Mouse (Mus musculus): ENCODE measurements around the gene Fitm1.

Gene Fitm1

DNA sequence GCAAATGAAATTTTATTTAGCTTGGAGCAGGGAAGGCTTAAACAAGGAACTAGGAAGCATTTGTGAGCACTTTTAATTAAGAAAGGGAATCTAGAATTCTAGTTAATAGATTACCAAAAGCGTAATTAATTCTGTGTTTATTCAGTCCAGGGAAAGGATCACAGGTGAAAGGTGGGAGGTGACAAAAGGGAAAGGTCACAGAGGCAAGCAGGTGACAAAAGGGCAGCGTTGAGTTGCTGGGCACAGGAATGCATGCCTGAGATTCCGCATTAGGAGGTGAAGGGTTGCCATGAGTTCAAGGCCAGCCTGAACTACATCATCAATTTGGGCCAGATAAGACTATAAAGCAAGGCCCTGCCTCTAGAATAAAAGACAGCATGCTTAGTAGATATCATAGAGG lies 7.9 kb upstream of the Fitm1 start:
- no peak for DNase-seq (ENCODE audit: low read depth, low spot score)

DNA sequence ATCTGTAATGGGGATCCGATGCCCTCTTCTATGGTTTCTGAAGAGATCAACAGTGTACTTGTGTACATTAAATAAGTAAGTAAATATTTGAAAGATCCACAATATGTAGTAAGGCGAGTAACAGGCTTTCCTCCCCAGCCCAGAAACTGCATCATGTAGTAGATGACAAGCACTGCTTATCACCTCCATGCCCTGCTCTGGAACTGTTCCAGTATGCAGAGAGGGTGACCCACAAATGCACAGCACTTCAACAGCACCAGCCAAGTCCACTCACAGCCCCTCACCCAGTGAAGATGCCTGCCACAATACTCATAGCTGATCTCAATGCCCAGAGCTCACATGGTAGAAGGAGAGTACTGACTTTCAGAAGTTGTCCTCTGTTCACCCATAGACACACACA lies 4.8 kb upstream of the Fitm1 start:
- DNase-seq (ENCODE audit: low read depth, low spot score), result no peak

DNA sequence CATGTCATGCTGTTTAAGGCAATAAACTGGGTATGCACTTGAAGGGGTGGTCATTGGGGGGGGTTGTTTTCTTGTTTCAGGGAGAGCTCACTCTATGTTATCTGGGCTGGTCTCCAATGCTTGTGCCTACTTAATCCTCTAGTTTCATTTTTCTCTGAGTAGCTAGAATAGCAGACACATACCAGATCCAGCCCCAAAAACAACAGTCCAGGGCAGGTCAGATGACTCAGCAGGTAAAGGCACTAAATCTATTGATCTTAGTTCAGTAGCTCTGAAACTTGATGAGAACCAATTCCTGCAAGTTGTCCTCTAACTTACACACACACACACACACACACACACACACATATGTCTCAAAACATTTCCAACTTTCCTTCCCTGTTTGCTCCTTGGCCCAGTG lies 3.7 kb upstream of the Fitm1 start:
- no peak for DNase-seq (ENCODE audit: low read depth, low spot score)

DNA sequence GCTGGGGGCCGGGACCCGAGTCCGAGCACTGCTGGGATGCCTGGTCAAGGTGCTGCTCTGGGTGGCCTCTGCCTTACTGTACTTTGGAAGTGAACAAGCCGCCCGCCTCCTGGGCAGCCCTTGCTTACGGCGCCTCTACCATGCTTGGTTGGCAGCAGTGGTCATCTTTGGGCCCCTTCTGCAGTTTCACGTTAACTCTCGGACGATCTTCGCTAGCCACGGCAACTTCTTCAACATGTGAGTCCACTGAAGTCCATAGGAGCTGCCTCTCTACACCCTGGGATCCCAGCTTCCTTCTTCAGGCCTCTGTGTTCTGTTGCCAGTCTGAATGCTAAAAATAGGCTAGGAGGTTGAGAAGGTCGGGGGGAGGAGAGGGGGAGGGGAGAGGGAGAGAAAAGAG lies 294 bp downstream of the Fitm1 start:
- no peak for DNase-seq (ENCODE audit: low read depth, low spot score)

DNA sequence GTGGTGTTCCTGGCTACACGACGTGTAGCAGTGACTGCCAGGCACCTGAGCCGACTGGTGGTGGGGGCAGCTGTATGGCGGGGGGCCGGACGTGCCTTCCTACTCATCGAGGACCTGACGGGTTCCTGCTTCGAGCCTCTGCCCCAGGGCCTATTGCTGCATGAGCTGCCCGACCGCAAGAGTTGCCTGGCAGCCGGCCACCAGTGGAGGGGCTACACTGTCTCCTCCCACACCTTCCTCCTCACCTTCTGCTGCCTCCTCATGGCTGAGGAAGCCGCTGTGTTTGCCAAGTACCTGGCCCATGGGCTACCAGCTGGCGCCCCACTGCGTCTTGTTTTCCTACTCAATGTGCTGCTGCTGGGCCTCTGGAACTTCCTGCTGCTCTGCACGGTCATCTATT lies 959 bp downstream of the Fitm1 start:
- DNase-seq (ENCODE audit: low read depth, low spot score), result no peak

DNA sequence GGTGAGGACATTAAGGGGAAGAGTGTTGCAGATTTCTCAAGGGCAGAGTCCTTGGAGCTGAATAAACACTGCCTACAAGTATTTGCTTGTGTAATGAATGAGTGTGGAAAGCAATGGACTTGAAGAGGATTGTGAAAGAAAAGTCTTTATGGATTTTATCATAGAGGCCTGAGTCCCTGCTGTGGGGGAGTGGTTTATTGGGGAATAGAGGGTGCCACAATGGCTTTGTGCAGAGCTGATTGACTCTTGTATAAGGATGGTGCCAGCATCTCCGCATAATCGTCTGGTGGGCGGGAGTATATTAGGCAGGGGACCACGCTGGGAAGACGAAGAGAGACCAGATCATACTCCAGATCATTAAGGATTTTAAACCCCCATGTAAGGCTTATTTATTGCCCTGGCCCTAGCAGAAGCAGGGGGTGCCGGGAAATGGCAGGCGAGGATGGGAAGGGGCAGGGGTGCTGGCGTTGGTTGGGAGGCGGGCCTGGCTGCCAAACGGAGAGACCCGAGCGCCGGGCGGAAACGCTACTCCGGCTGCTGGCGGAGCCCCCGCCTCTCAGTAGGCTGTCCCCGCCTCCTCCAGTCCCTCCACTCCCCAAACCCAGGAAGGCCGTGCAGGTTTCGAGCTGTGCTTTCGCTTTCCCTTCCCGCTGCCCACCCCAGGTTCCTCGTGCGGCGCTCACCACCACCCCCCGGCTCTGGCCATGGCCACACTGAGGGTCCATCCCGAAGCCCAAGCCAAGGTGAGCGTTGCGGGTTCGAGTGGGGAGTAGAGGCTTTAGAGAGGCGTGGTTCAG lies 2.7 kb downstream of the Fitm1 start, which contains the start of gene Psme1:
Gene Psme1 (plus strand): TSS at position 253 of the 797 bp plus-strand sequence.
- DNase-seq (ENCODE audit: low read depth, low spot score), result peak; percentile 92

DNA sequence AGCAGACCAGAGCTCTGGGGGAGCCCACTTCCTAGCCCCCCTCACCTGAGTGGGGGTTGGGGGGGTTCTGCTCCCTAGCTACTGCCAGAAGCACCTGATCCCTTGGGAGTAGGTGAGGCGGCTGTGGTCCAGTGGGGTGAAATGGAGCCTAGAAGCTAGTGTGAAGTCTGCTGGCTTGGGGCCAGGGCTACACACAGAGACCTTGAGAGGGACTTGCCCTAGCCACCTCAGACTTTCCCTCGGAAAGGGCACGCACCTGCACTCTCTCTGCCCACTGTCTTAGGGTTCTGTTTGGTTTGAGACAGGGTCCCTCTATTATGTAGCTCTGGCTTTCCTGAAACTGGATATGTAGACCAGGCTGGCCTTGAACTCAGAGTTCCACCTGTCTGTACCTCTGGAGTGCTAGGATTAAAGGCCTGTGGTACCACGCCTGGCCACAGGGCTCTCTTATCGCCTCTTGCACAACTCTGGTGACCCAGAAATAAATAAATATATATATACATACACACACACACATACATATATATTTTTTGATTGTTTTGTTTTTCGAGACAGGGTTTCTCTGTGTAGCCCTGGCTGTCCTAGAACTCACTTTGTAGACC lies 3.4 kb downstream of the Fitm1 start:
- peak; percentile 82 for DNase-seq (ENCODE audit: low read depth, low spot score)

DNA sequence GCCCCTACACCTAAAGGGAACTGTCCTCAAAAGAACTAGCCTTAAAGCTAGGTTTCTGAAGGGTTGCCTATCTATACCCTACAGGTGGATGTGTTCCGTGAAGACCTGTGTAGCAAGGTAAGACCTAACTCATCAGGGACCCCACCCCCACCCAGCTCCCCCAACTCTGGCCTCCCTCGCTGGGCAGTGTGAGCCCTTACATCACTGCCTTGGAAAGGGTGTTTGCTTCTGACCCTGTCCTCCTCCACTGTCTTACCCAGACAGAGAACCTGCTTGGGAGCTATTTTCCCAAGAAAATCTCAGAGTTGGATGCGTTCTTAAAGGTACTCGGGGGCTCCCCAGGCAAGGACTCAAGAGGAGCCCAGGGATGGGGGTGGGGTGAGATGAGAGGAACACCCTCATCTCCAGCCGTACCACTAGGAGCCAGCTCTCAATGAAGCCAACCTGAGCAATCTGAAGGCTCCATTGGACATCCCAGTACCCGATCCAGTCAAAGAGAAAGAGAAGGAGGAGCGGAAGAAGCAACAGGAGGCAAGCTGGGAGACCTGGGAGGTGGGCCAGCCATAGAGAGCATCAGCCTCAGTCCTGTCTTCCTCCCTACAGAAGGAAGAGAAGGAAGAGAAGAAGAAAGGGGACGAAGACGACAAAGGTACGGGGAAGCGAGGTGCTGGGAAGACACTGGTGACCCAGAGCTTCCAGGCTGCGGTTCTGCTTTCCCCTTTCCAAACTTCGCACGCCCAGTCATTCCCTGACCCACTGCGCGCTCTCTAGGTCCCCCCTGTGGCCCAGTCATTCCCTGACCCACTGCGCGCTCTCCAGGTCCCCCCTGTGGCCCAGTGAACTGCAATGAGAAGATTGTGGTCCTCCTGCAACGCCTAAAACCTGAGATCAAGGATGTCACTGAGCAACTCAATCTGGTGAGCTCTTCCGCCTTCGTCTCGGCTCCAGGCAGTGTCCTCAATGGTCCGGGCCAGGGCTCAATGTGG lies 4.4 kb downstream of the Fitm1 start:
- DNase-seq (ENCODE audit: low read depth, low spot score), result no peak

DNA sequence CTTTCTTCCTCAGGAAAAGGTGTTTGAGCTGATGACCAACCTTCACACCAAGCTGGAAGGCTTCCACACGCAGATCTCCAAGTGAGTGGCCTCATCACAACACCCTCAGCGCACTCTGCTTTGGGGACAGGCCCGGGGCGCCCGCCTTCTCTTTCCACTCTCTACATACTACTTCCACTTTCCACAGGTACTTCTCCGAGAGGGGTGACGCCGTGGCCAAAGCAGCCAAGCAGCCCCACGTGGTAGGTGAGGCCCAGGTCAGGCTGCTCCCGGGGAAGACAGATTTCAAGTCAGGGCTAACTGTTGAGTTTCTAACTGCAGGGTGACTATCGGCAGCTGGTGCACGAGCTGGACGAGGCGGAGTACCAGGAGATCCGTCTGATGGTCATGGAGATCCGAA lies 5.3 kb downstream of the Fitm1 start:
- DNase-seq (ENCODE audit: low read depth, low spot score), result no peak

DNA sequence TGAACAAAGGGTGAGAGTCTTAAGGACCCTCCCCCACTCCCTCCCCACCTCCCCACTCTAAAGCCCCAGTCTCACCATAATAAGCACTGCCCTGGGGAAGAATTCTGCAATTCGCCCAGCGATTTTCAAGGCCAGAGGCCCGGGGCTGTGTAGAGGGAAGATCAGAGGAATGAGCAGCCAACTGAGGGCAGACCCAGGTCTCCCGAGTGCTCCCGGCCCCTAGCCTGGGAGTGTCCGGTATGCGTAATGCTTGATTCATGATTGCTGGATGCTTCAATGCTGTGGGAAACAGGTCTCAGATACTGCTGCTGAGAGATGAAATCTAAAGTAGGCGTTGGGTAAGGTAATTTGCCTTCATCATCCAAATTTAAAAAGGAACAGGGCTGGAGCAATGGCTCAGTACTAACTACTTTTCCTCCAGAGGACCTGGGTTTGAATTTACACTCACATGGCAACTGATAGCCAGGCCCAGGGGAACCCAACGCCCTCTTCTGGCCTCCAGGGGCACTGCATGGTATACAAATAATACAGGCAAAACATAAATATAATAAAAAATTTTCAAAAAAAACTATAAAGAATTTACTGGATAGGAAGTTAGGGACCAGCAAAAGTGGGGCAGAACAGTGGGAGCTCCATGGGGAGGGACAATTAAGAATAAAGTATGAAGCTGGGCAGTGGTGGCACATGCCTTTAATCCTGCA lies 6.7 kb downstream of the Fitm1 start:
- DNase-seq (ENCODE audit: low read depth, low spot score), result peak; percentile 47

DNA sequence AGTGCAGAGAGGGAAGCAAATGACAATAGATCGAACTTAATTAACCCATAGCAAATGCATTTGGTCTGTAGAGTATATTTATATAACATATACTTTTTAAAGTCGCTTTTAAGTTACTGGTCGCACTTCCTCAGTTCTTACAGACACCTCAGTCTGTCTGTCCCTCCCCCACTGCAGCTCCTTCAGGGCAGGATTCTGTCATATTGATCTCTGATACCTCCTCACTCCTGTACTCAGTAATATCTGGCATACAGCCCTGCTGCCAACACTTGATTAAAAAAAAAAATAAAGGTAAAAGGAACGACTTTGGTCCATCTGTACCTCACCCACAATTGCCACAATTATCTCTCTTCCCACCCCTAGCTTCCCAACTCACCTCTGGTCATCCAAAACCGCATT lies 8.9 kb downstream of the Fitm1 start:
- DNase-seq (ENCODE audit: low read depth, low spot score), result peak; percentile 35

DNA sequence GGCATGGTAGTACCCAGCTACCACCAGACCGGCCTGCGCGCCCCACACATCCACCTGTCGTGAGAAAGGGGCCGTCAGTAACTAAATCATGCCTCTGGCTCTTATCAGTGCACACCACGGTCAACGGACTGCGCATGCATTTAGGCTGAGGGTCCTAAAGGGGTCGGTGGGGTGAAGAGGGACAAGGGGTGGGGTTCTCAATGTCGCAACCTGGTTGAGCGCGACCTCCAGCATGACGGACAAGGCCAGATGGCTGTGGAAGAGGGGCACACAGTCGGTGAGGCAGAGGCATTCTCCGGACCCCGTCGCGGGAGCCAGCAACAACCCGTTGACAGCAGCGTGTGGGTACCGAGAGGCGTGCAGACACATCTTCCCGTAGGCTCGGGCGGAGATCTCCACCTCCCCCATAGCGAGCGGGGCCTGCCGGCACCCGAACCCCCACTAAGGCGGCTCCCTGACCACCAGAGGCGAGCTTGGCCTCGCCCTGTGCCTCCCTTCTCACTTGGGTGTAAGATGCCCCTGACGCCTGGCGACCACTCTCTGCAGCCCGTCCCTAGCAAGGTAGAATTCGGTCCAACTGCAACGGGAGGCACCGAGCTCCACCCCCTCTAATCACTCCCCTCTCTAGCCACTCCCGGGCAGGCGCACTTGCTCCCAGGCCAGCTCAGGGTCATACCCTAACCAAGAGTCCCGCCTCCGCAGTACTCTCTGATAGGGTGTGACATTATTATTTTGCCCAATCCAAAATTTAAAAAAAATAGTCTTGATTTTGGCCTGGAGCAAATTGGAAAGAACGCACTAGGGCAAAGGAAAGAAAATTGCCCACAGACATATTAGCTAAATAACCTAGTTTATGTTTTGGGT lies 9.5 kb downstream of the Fitm1 start, which contains the start of gene Emc9:
Gene Emc9 (minus strand): TSS at position 601 of the 864 bp plus-strand sequence.
- peak; percentile 91 for DNase-seq (ENCODE audit: low read depth, low spot score)

DNA sequence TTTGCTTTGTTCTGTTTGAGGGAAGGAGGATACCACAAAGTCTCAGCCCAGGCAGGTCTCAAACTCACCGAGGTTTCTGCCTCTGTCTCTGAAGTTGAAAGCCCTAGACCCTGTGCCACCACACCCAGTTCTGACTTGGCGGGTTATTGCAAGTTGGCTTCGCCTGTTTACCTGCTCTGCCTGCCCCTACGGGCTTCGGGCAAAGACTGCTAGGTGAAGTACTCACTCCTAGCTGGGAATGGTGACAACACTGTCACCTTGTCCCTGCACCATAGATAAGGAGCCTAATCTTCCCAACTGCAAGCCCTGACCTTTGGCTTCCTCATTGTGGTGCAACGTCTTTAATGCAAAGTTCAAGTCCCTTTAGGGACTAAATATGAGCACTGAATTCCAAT lies 10.1 kb downstream of the Fitm1 start:
- DNase-seq (ENCODE audit: low read depth, low spot score), result no peak

DNA sequence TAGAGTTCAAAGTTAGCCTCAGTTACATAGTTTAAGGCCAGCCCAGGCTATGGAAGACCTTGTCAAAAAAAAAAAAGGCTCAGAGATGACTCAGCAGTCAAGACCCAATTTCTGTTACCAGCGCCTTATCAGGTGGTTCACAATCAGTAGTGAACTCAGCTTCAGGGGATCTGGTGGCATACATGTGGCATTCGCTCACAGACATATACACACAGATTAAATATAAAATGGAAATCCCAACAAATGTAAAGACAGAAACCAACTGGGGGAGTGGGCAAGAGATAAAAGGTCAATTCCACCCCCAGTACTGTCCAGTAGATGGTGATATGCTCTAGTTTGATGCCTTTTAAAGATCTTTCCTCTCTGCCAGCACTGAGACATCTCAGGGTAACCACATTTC lies 10.7 kb downstream of the Fitm1 start:
- peak; percentile 33 for DNase-seq (ENCODE audit: low read depth, low spot score)

DNA sequence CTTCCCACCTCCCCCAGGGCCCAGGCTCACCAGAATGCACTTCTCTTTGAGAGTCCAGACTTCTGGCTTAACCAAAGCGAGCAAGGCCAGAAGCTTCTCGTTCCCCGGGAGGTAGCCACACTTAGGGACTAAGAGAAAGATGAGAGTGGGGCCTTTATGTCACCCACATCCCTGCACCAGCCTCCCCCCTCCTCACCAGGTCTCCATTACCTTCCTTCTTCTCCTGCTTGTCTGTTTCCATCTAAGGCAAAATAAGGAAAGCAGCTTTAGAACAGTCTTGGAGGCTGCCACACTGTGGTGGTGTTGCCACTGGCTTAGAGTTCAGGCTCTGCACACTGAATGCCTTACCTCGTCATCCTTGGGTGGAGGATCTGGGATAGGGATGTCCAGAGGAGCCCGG lies 13.9 kb downstream of the Fitm1 start:
- no peak for DNase-seq (ENCODE audit: low read depth, low spot score)

DNA sequence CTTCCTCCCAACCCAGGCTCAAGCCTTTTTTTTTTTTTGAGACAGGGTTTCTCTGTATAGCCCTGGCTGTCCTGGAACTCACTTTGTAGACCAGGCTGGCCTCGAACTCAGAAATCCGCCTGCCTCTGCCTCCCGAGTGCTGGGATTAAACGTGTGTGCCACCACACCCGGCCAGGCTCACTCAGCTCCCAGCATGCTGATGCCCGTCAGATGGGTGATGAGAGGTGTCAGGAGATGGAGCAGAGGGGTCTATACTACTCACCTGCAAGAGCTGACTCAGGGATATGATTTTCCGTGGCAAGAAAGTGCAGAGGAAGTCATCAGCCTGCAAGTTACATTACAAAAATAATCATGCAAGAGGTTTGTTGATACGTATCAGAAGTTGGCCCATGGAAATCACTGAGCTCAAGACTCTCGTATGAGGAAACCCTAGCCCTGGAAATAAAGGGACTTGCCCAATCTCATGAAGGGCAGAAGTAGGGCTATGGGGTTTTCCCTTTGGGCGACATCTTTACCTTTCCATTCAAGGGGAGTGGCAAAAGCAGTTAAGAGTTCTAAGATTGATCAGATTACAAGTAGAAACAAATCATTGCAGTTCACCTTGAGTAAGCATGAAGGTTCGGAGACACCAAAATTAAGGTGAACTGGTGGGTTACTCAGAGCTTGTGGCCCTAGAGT lies 14.5 kb downstream of the Fitm1 start:
- DNase-seq (ENCODE audit: low read depth, low spot score), result peak; percentile 75

DNA sequence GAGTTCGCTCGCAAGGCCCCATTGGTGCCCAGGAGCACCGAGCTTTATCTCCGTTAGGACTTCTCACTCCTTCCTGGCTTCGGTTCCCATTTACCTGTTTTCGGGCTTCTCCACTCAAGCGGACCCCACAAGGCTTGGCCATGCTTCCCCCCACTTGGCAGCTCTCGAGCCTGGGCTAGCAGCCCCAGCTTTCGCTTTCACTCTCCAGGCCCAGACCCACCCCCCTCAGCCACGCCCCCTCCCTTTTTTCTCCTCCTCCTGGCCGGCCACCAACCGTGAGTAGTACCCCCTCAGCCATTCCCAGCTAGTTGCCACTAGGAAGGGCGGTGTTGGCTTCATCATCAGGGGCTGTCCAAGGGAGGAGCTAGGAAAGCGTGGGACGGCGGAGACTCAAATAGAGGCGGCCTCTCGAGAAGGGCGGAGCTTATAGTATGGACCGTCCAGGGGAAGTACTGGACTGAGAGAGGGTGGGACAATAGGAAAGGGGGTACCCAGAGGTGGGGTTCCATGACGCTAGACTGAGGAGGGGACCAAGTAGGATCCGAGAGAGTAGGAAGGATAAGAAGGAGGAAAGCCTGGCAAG lies 15.4 kb downstream of the Fitm1 start, which contains the start of gene Psme2:
Gene Psme2 (minus strand): TSS at position 366 of the 583 bp plus-strand sequence.
- peak; percentile 95 for DNase-seq (ENCODE audit: low read depth, low spot score)

DNA sequence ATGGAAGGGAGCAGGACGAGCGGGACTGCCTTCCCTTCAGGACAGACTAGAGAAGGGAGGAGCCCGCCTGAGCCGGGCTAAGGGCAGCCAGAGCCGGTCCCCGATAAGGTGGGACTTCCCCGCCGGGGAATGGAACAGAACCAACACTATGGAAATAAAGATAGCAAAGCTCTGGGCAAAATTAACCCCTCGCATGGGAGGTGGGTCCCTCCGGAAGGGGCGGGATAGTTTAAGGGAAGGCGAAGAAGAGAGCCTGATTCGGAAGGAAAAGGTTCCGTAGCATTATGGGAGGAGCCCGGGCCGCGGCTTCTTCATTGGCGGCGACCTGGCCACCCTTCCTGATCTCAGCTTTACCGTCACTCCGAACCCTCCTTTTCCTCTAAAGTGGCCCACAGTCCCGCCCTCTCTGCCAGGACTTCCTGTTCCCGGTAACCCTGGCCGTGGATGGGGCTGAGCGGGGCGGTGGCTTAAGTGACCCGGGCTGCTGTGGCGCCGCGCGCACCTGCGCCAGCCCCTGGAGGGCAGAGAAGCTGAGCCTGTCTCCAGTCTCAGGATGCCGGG lies 16.0 kb downstream of the Fitm1 start, which contains the start of gene Rnf31:
Gene Rnf31 (plus strand): TSS at position 378 of the 561 bp plus-strand sequence.
- DNase-seq (ENCODE audit: low read depth, low spot score), result peak; percentile 96

DNA sequence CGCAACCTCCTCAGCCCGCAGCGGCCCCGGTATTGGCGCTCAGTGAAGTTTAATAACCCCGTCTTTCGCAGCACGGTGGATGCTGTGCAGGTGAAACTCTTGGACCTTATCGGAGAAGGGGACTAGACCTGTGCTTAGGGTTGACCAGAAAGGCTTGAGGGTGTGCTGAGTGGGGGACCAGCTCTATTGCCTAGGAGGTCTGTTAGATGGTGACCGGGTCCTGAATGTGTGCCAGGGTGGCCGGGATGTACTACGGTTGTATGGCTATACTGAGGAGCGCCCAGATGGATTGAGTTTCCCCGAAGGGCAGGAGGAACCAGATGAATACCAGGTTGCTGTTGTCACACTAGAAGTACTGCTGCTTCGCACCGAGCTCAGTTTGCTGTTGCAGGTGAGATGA lies 16.8 kb downstream of the Fitm1 start:
- peak; percentile 50 for DNase-seq (ENCODE audit: low read depth, low spot score)
